Mouse (Mus musculus) lung, adult 2 months (tissue): ENCODE data around the gene Fndc3b. TPM values are rescaled to one million over a fixed set of nuclear protein-coding genes. Genes with fewer than 3 reads are reported as not detected.
"Not testable (repeated sequence)": the region's sequence is repeated elsewhere in the genome, so short reads cannot be mapped to it uniquely, and the experiment has no call there.

Experiments
- DNase-seq: peaks from one replicate; pipeline ENCODE4 v3.0.0; 2022
- H3K4me1 ChIP-seq: fragments of 200-500 bp; 2 replicates; pipeline ENCODE4 v1.6.1; 2011; ENCODE audit warnings: low read length; ENCODE audit not compliant: control insufficient read depth, insufficient read depth
- H3K4me3 ChIP-seq: fragments of 200-500 bp; replicated peaks from 2 replicates; pipeline ENCODE3; 2011; ENCODE audit warnings: low read depth, mild to moderate bottlenecking, control low read depth, low read length; ENCODE audit errors: extremely low read depth
- CTCF ChIP-seq: fragments of 200-500 bp; IDR thresholded peaks from 2 replicates; pipeline ENCODE4 v1.5.1; 2011; ENCODE audit warnings: mild to moderate bottlenecking, low read length, control low read depth; ENCODE audit not compliant: insufficient read depth
- POLR2A ChIP-seq: fragments of 200-500 bp; IDR thresholded peaks from 2 replicates; pipeline ENCODE4 v1.6.1; 2011; ENCODE audit warnings: low read depth, mild to moderate bottlenecking, control low read depth, low read length, borderline replicate concordance; ENCODE audit errors: extremely low read depth
- WGBS: fragments of 180-500 bp; shearing (Covaris S2); methylation state at CpG from one replicate; pipeline ENCODE4 v1.1.7; 2018; 5-methylcytosine and 5-hydroxymethylcytosine counted together
- polyA plus RNA-seq: library from polyadenylated mRNA; depleted of rRNA; stranded (reverse); fragments of >200 nt; gene quantifications from 2 replicates; pipeline ENCODE4 v1.2.3, GENCODE M21; 2012

Gene Fndc3b
- polyA plus RNA-seq, 1 experiment, result 23.8 TPM

DNA sequence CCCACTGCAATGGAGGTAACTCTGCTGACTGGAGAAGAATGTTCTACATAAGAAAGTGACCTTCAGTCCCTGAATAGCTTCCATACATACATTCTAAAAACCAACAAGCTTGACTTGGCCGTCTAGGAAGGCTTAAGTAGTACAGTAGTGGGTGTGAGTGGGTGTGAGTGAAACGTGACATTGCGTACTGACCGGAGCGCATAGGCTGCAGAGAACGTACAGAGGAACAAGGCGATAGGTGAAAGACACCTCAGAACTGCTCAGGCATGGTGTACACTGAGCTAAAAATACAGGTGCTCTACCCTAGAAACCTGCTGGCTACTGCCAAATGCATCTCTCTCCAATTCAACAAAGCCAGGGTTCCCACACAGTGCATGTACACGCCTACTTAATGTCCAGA, 219.7 kb downstream of the Fndc3b start:
- DNase-seq, result no peak
- TF ChIP-seq CTCF (no peak), POLR2A (no peak)
- no peak overlapping the region for H3K4me3 ChIP-seq
- 89% methylated on average over 8 of the region's 8 CpGs for WGBS
- no peaks in the 10 kb centered on the region for H3K4me1 ChIP-seq

DNA sequence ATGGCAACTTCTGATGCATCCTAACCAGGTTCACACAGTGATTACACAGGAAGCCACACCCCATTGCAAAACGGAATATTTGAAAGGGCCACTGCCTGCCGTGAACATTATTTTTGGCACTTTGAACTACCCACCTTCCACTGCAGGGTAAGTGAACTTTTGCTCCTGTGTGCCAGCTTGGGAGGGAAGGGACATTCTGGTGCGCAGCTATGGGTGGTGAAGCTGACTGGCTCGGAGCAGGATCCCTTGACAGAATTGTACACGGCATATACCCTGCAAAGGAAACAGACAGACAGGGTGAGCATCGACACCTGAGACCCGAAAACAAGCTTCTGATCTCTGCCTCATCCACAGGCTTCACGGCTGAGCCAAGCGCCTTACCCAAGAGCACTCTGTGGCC, 220.2 kb downstream of the Fndc3b start:
- Histone ChIP-seq H3K4me3 (no peak overlapping the region), H3K4me1 (no peaks in the 10 kb centered on the region)
- no peak for DNase-seq
- TF ChIP-seq POLR2A, result no peak
- TF ChIP-seq CTCF, result no peak
- 66% methylated on average over 9 of the region's 9 CpGs for WGBS

DNA sequence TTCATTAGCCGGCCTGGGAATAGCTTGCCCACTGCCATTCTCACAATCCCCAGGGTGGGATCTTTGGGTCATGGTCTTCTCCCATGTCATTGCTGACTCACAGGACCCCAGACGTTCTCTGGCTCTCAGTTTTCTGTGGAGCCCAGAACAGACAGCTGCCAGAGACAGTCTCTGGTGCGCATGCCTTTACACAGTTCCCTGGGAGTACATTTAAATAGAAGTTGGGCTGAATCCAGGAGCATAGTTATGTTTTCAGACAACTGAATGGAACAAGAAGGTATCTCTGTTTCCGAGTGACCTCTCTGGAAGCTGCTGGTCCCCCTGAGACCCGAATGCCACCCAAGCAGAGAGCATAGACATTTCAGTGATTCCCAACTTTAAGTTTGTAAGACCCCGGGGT, 221.6 kb downstream of the Fndc3b start:
- H3K4me1 ChIP-seq, result no peaks in the 10 kb centered on the region
- TF ChIP-seq CTCF (no peak), POLR2A (no peak)
- WGBS, result 78% methylated on average over 6 of the region's 6 CpGs

DNA sequence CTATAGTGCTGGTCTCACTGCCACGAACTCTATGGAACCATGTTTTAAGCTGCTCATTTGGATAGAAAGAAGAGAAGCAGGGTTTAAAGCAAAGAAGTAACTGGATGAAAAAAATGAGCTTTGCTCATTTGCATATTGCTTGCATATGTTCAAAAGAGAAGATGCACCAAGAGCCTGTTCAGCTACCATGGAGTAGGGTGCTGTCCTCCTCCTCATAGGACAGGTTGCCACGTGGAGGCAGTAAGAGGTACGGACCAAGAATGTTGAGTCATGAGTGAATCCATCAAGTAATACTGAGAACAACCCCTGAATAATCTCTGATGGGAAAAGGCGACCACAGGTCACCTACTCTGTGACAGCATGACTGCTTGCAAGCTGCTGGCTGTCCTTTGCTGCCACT, 226.0 kb downstream of the Fndc3b start:
- no peak for DNase-seq
- H3K4me3 ChIP-seq, result no peak overlapping the region
- TF ChIP-seq POLR2A (no peak), CTCF (no peak)
- WGBS, result 90% methylated on average over 4 of the region's 4 CpGs
- H3K4me1 ChIP-seq, result no peaks in the 10 kb centered on the region; the same call in 1 of the 2 replicates

More for the DNA sequence above, 221.6 kb downstream of the Fndc3b start:
- DNase-seq, result no peak
- H3K4me3 ChIP-seq, result no peak overlapping the region

DNA sequence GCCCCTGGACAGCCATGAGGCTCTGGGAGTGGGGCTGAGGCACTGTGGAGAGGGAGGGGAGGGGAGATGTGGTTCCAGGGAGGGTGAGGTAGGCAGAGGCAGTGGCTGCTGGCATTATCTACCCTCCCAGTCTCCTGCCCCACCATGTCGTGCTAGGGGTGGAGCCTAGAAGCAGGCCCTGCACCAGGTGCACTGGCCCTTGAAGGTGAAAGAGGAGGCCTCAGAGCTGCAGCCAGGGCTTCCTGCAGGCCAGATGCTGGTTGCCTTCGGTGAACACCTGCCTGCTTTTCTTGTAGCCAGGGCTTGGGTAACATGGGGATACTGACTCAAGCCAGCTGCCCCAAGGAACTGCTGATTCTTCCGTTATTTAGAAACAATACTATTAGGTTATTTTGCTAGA, 226.4 kb downstream of the Fndc3b start:
- no peak for DNase-seq
- 56% methylated on average over 3 of the region's 3 CpGs for WGBS
- Histone ChIP-seq H3K4me3 (no peak overlapping the region), H3K4me1 (no peaks in the 10 kb centered on the region; the same call in 1 of the 2 replicates)
- no peak for TF ChIP-seq CTCF
- TF ChIP-seq POLR2A, result no peak

DNA sequence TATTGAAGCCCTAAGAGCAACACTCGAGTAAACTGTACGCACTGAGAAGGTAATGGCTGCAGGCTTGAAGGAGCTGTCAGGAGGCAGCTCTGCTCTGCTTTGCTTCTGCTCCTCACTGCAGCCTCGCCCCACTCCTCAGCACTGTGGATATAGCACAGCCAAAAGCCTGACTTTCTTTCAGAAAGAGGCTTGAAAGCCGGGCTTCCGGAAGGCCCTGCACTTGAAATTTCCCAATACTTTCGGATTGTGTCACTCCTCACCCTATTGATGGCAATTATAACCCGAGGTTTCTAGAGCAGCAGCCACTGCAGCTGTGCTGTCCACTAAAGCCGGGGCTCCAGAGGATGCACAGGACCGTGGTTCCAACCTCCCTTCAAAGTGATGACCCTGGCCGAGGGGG, 227.3 kb downstream of the Fndc3b start:
- H3K4me3 ChIP-seq, result no peak overlapping the region
- WGBS, result 61% methylated on average over 10 of the region's 10 CpGs
- DNase-seq, result no peak
- TF ChIP-seq CTCF (no peak), POLR2A (no peak)
- H3K4me1 ChIP-seq, result no peaks in the 10 kb centered on the region; the same call in 1 of the 2 replicates

DNA sequence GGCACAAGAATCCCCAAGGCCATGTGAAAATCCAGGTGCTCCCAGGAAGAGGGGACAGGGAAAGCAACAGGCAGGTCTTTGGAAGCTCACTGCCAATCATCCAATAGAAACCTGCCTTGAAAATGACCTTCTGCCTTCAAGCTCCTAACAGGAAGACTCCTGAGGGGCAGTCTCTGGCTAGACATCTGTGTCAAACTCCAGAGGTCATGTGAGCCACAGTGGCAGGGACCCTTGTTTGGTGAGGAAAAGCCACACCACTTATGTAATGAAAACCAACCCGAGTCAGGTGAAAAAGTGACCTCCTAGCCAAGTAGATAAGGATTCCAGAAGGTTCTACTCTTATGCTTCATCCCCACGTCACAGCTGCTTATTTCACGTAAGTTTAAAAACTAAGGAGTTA, 227.8 kb downstream of the Fndc3b start:
- TF ChIP-seq POLR2A (no peak), CTCF (no peak)
- no peaks in the 10 kb centered on the region; the same call in 1 of the 2 replicates for H3K4me1 ChIP-seq
- WGBS, result 76% methylated on average over 3 of the region's 3 CpGs
- no peak overlapping the region for H3K4me3 ChIP-seq
- DNase-seq, result no peak

DNA sequence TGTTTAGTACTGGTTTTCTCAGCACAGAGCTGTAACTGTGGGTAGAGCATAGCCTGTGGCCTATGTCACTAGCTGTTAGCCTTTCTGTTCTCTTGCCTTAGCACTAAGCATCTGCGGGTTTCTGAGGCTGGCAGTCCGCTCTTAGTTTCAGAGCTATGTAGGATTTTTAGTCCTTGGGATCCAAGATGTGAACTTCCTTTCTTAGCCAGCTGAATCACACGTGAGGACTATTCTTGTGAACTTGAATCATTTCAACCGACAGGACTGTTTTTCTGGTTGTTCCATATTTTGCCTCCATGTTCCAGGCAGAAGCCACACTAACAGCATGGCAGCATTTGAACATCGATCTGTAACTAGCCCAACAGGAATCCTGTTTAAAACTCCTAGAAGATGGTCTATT, 229.4 kb downstream of the Fndc3b start:
- 91% methylated on average over 5 of the region's 5 CpGs for WGBS
- DNase-seq, result no peak
- H3K4me1 ChIP-seq, result no peaks in the 10 kb centered on the region; the same call in 1 of the 2 replicates
- TF ChIP-seq CTCF, result no peak
- no peak for TF ChIP-seq POLR2A
- no peak overlapping the region for H3K4me3 ChIP-seq

DNA sequence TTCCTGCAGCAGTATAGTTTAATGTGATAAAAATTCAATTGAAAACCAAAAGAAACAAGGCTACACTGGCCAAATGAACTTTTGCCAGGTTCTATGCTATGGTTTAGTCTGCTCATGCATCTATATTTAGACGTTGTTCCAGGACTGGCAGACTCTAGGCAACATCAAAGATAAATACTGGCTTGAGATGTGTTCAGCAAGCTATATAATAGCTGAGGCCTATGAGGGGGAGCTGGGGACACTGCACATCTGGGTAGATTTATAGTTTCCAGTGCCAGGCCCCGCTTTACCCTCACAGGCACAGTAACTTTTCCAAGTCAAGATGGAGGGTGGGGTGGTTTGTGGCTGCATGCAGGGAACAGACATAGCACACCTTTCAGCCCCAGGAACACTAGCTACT, 231.7 kb downstream of the Fndc3b start:
- 61% methylated on average over 2 of the region's 2 CpGs for WGBS
- no peak overlapping the region for H3K4me3 ChIP-seq
- no peak for DNase-seq
- H3K4me1 ChIP-seq, result no peaks in the 10 kb centered on the region; the same call in 1 of the 2 replicates
- TF ChIP-seq POLR2A (no peak), CTCF (no peak)

DNA sequence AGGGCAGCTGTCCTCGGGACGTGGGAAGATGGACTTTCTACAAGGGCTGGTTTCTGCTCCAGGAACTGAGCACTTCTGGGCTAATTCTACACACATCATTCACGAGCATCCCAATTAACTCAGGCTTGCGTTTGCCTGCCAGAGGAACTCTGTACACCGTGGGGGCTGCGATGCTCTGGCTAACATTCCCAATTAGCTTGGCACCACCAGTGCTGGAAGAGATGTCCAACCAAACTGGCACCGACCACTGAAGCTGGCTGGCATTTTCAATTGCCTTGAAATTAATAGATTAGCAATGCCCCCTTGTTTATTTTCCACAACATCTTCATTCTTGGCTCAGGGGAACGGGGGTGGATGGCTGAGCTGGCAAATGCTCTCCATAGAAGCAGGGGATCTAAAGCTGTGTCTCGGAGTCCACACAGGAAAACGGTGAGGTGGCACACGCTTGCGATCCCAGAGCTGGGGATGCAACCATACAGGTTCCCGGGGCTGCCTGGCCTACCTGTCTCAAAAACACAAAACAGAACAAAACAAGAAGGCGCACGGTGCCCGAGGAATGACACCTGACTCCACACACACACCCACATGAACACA, 232.4 kb downstream of the Fndc3b start:
- 85% methylated on average over 16 of the region's 16 CpGs for WGBS
- TF ChIP-seq POLR2A (no peak), CTCF (no peak)
- no peaks in the 10 kb centered on the region; the same call in 1 of the 2 replicates for H3K4me1 ChIP-seq
- DNase-seq, result no peak
- H3K4me3 ChIP-seq, result no peak overlapping the region

DNA sequence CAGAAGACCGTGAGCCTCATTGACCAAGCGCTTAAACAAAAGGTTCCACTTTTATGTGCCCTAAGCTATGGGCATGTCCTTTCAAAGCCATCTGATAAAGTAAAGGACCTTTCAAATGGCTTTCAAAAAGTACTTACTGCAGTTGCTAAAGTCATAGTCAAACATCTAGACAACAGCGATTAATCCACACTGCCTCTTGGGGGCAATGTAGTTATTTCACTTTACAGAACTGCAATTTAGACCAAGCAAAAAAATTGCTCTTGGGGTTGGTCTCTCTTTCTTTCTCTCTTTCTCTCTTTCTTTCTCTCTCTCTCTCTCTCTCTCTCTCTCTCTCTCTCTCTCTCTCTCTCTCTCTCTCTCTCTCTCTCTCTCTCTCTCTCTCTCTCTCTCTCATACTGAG, 233.4 kb downstream of the Fndc3b start:
- 66% methylated on average over 3 of the region's 3 CpGs for WGBS
- H3K4me3 ChIP-seq, DNase-seq, H3K4me1 ChIP-seq: not testable (repeated sequence)
